ENCODE assay signal across 9 mouse cellular contexts in genomic region chr9:56200645-56201314, GRCm38 (mm10). TPM values are rescaled to one million over a fixed set of nuclear protein-coding genes. Genes with fewer than 3 reads are reported as not detected.
DNase-seq lines count a peak whose midpoint lies in the region; ATAC-seq and TF ChIP-seq lines count a peak whose summit lies in the region.
"Had no signal": no experiment of that assay in that cellular context is flagged by ENCODE, and none has a peak within 500 bp of the region (broad histone marks: within the 10 kb centered on the region; RNA-seq: fewer than 3 reads in every experiment).

No protein-coding gene starts in this region.

- no peak overlapping the region; the same call in 1 of the 2 replicates for H3K9ac ChIP-seq in embryonic facial prominence, embryonic 11.5 days (replicated peaks; ENCODE audit: low read length)
- no peak overlapping the region for H3K9ac ChIP-seq in kidney, embryonic 16.5 days (replicated peaks; ENCODE audit: low read length)
- H3K9ac ChIP-seq in liver, embryonic 13.5 days = no peak overlapping the region
- no peak overlapping the region for H3K9ac ChIP-seq in neural tube, embryonic 13.5 days
- H3K9ac ChIP-seq in stomach, postnatal 0 days (ENCODE audit: low read length) = no peak overlapping the region

- ATAC-seq in embryonic facial prominence, embryonic 11.5 days (replicated peaks; ENCODE audit: insufficient number of reproducible peaks, low FRiP score, low TSS enrichment, low read depth) = peak; percentile 76
- ATAC-seq in kidney, embryonic 16.5 days (ENCODE audit: low FRiP score, low TSS enrichment) = peak; percentile 88
- no peak for ATAC-seq in liver, embryonic 13.5 days (ENCODE audit: low read depth)
- peak; percentile 78 for ATAC-seq in neural tube, embryonic 13.5 days (ENCODE audit: low read depth)
- ATAC-seq in stomach, postnatal 0 days (ENCODE audit: low FRiP score, low TSS enrichment) = peak; percentile 75; the same call in 1 of the 2 replicates

- H3K36me3 ChIP-seq in embryonic facial prominence, embryonic 11.5 days (replicated peaks; ENCODE audit: control insufficient read depth, insufficient read depth, low read depth, low read length) = no peaks in the 10 kb centered on the region; the same call in 1 of the 2 replicates
- peaks cover 17% of the 10 kb centered on the region for H3K36me3 ChIP-seq in heart, embryonic 10.5 days
- H3K36me3 ChIP-seq in kidney, embryonic 16.5 days (ENCODE audit: insufficient read depth, low read length) = peaks cover 3% of the 10 kb centered on the region
- 0 out of 2 replicates have a peak, but pooled peaks cover 4% of the 10 kb centered on the region for H3K36me3 ChIP-seq in liver, embryonic 13.5 days
- peaks cover 3% of the 10 kb centered on the region; the same call in 1 of the 2 replicates for H3K36me3 ChIP-seq in neural tube, embryonic 13.5 days
- peaks cover 1% of the 10 kb centered on the region; the same call in 1 of the 2 replicates for H3K36me3 ChIP-seq in stomach, postnatal 0 days (ENCODE audit: control insufficient read depth, insufficient read depth, low read length)

- WGBS in embryonic facial prominence, embryonic 11.5 days = 30% methylated on average over 14 of the region's 14 CpGs
- WGBS in heart, embryonic 10.5 days = 45% methylated on average over 14 of the region's 14 CpGs
- WGBS in kidney, embryonic 16.5 days = 22% methylated on average over 14 of the region's 14 CpGs
- WGBS in liver, embryonic 13.5 days (ENCODE audit: insufficient replicate concordance) = 40% methylated on average over 14 of the region's 14 CpGs
- 40% methylated on average over 14 of the region's 14 CpGs for WGBS in neural tube, embryonic 13.5 days
- WGBS in stomach, postnatal 0 days = 26% methylated on average over 14 of the region's 14 CpGs

- no peak overlapping the region for H3K4me2 ChIP-seq in embryonic facial prominence, embryonic 11.5 days (ENCODE audit: low read depth, low read length)
- H3K4me2 ChIP-seq in kidney, embryonic 16.5 days (replicated peaks; ENCODE audit: low read depth, low read length) = peak overlapping the region; percentile 37; the same call in 1 of the 2 replicates
- no peak overlapping the region for H3K4me2 ChIP-seq in liver, embryonic 13.5 days
- no peak overlapping the region for H3K4me2 ChIP-seq in neural tube, embryonic 13.5 days
- peak overlapping the region; percentile 25; the same call in 1 of the 2 replicates for H3K4me2 ChIP-seq in stomach, postnatal 0 days (replicated peaks; ENCODE audit: low read depth)

- H3K9me3 ChIP-seq in embryonic facial prominence, embryonic 11.5 days (replicated peaks; ENCODE audit: control insufficient read depth, low read length) = no peaks in the 10 kb centered on the region
- H3K9me3 ChIP-seq in heart, embryonic 10.5 days = no peaks in the 10 kb centered on the region
- no peaks in the 10 kb centered on the region for H3K9me3 ChIP-seq in kidney, embryonic 16.5 days (ENCODE audit: low read length)
- H3K9me3 ChIP-seq in liver, embryonic 13.5 days (replicated peaks) = no peaks in the 10 kb centered on the region
- H3K9me3 ChIP-seq in neural tube, embryonic 13.5 days = no peaks in the 10 kb centered on the region
- no peaks in the 10 kb centered on the region for H3K9me3 ChIP-seq in stomach, postnatal 0 days (ENCODE audit: control insufficient read depth, low read length)

- peak; percentile 86 to 87 for DNase-seq in B cell, adult 2 months
- DNase-seq in adrenal gland, postnatal 25 days = peak; percentile 85
- peak; percentile 94 for DNase-seq in embryonic facial prominence, embryonic 11.5 days (ENCODE audit: low spot score)
- peak; percentile 87 for DNase-seq in heart, embryonic 10.5 days (ENCODE audit: low spot score)
- peak; percentile 50 for DNase-seq in liver, embryonic 13.5 days
- DNase-seq in stomach, postnatal 0 days (ENCODE audit: low spot score) = peak; percentile 87

- H3K4me1 ChIP-seq in embryonic facial prominence, embryonic 11.5 days (ENCODE audit: control insufficient read depth, insufficient read depth, low read length) = no peaks in the 10 kb centered on the region
- peaks cover 9% of the 10 kb centered on the region for H3K4me1 ChIP-seq in heart, embryonic 10.5 days
- peaks cover 19% of the 10 kb centered on the region; the same call in 1 of the 2 replicates for H3K4me1 ChIP-seq in kidney, embryonic 16.5 days (ENCODE audit: insufficient read depth, low read length)
- H3K4me1 ChIP-seq in liver, embryonic 13.5 days (replicated peaks) = no peaks in the 10 kb centered on the region
- H3K4me1 ChIP-seq in neural tube, embryonic 13.5 days (replicated peaks) = peaks cover 7% of the 10 kb centered on the region
- H3K4me1 ChIP-seq in stomach, postnatal 0 days (replicated peaks; ENCODE audit: control insufficient read depth, insufficient read depth) = 0 out of 2 replicates have a peak, but pooled peaks cover 3% of the 10 kb centered on the region

- no peaks in the 10 kb centered on the region for H3K27me3 ChIP-seq in embryonic facial prominence, embryonic 11.5 days (ENCODE audit: control insufficient read depth, insufficient read depth, low read length)
- no peaks in the 10 kb centered on the region for H3K27me3 ChIP-seq in heart, embryonic 10.5 days (ENCODE audit: insufficient read depth, poor library complexity, severe bottlenecking)
- no peaks in the 10 kb centered on the region for H3K27me3 ChIP-seq in kidney, embryonic 16.5 days (ENCODE audit: insufficient read depth, low read length)
- H3K27me3 ChIP-seq in liver, embryonic 13.5 days = no peaks in the 10 kb centered on the region
- H3K27me3 ChIP-seq in neural tube, embryonic 13.5 days = no peaks in the 10 kb centered on the region
- H3K27me3 ChIP-seq in stomach, postnatal 0 days (ENCODE audit: control insufficient read depth, insufficient read depth, low read length) = no peaks in the 10 kb centered on the region

- no peak overlapping the region for H3K27ac ChIP-seq in embryonic facial prominence, embryonic 11.5 days (replicated peaks; ENCODE audit: low read depth, low read length)
- no peak overlapping the region for H3K27ac ChIP-seq in heart, embryonic 10.5 days
- H3K27ac ChIP-seq in kidney, embryonic 16.5 days (ENCODE audit: low read length) = no peak overlapping the region
- H3K27ac ChIP-seq in liver, embryonic 13.5 days = no peak overlapping the region
- no peak overlapping the region for H3K27ac ChIP-seq in neural tube, embryonic 13.5 days (replicated peaks)
- no peak overlapping the region for H3K27ac ChIP-seq in stomach, postnatal 0 days (replicated peaks)

- no peak for TF ChIP-seq EP300 in stomach, postnatal 0 days (optimal IDR thresholded peaks at IDR 0.05)

- H3K4me3 ChIP-seq in embryonic facial prominence, embryonic 11.5 days (ENCODE audit: low read depth, low read length) = no peak overlapping the region
- H3K4me3 ChIP-seq in heart, embryonic 10.5 days = no peak overlapping the region
- no peak overlapping the region for H3K4me3 ChIP-seq in kidney, embryonic 16.5 days (ENCODE audit: low read length)
- no peak overlapping the region for H3K4me3 ChIP-seq in liver, embryonic 13.5 days (replicated peaks)
- H3K4me3 ChIP-seq in neural tube, embryonic 13.5 days = no peak overlapping the region
- H3K4me3 ChIP-seq in stomach, postnatal 0 days (ENCODE audit: low read depth, low read length) = no peak overlapping the region
- H3K4me3 ChIP-seq: erythroblast, embryonic 14.5 days had no signal

- peak; percentile 92 for TF ChIP-seq CTCF in stomach, postnatal 0 days (IDR thresholded peaks at IDR 0.05; ENCODE audit: low read depth)

RNA-seq across cellular contexts. Expression of gene Tspan3, which starts 35.5 kb away (rescaled TPM):
- 83.2 and 102 TPM in 2 replicates for total RNA-seq in adrenal gland, postnatal 25 days (2021)
- polyA plus RNA-seq in embryonic facial prominence, embryonic 11.5 days (2014; fragmentation: Nextera tagmentation; extraction: Ambion mirVana) = 449 and 499 TPM in 2 replicates
- polyA plus RNA-seq in heart, embryonic 10.5 days (2016; fragmentation: Nextera tagmentation; extraction: Ambion mirVana) = 399 and 412 TPM in 2 replicates
- polyA plus RNA-seq in kidney, embryonic 16.5 days (2015; fragmentation: Nextera tagmentation; extraction: Ambion mirVana) = 537 and 577 TPM in 2 replicates
- 46.5 TPM in 2 replicates for polyA plus RNA-seq in liver, embryonic 13.5 days (2015; fragmentation: Nextera tagmentation; extraction: Ambion mirVana)
- polyA plus RNA-seq in neural tube, embryonic 13.5 days (2015; fragmentation: Nextera tagmentation; extraction: Ambion mirVana) = 602 and 606 TPM in 2 replicates
- 318 and 328 TPM in 2 replicates for polyA plus RNA-seq in stomach, postnatal 0 days (2015; fragmentation: Nextera tagmentation; extraction: Ambion mirVana)

Comparison
In these comparisons a context has a peak if more than half of its experiments do, and no peak if none do; other contexts are left out.
1. H3K4me2 ChIP-seq: peak in kidney, embryonic 16.5 days (single experiment) and stomach, postnatal 0 days (single experiment); none in embryonic facial prominence, embryonic 11.5 days (single experiment), liver, embryonic 13.5 days (single experiment) and neural tube, embryonic 13.5 days (single experiment).
2. Peak in every context shown above with its lines, with median percentiles within 50 percentile points of each other: DNase-seq.